Mouse (Mus musculus) midbrain, postnatal 0 days (tissue): ENCODE measurements around the gene Mtln. TPM values are rescaled to one million over a fixed set of nuclear protein-coding genes. Genes with fewer than 3 reads are reported as not detected.

Experiments used
- ATAC-seq: fragments of 200-750 bp; cut with Nextera tagmentation; 2 replicates; pipeline ENCODE4 v1.8.0; 2017; ENCODE audit warnings: moderate number of reproducible peaks, mild to moderate bottlenecking, moderate TSS enrichment, moderate library complexity; ENCODE audit not compliant: low FRiP score
- DNase-seq: peaks from one replicate; pipeline ENCODE4 v3.0.0-alpha.2; 2015; ENCODE audit warnings: low spot score
- H3K27ac ChIP-seq: fragments of 300-500 bp; sonication (generic); 2 replicates; pipeline ENCODE4 v1.5.1; 2014; ENCODE audit warnings: low read depth, mild to moderate bottlenecking, low read length, mixed read lengths
- H3K27me3 ChIP-seq: fragments of 300-500 bp; sonication (generic); 2 replicates; pipeline ENCODE4 v1.6.1; 2014; ENCODE audit warnings: low read length, control low read depth, mixed read lengths; ENCODE audit not compliant: insufficient read depth
- H3K36me3 ChIP-seq: fragments of 300-500 bp; sonication (generic); 2 replicates; pipeline ENCODE4 v1.6.1; 2014; ENCODE audit warnings: low read length, control low read depth, mixed read lengths; ENCODE audit not compliant: insufficient read depth
- H3K4me1 ChIP-seq: fragments of 300-500 bp; sonication (generic); 2 replicates; pipeline ENCODE4 v1.6.1; 2014; ENCODE audit warnings: mild to moderate bottlenecking, control low read depth, antibody characterized with exemption, low read length, mixed read lengths; ENCODE audit not compliant: insufficient read depth
- H3K4me2 ChIP-seq: fragments of 300-500 bp; sonication (generic); 2 replicates; pipeline ENCODE4 v1.6.1; 2014; ENCODE audit warnings: low read depth, mild to moderate bottlenecking, low read length, mixed read lengths; ENCODE audit not compliant: poor library complexity, severe bottlenecking
- H3K4me3 ChIP-seq: fragments of 300-500 bp; sonication (generic); 2 replicates; pipeline ENCODE4 v1.5.1; 2014; ENCODE audit warnings: low read depth, mild to moderate bottlenecking, low read length, moderate library complexity
- H3K9ac ChIP-seq: fragments of 300-500 bp; sonication (generic); replicated peaks from 2 replicates; pipeline ENCODE4 v1.6.1; 2014; ENCODE audit warnings: mild to moderate bottlenecking, low read length, moderate library complexity, mixed read lengths; ENCODE audit not compliant: poor library complexity, severe bottlenecking
- H3K9me3 ChIP-seq: fragments of 300-500 bp; sonication (generic); 2 replicates; pipeline ENCODE4 v1.6.1; 2016; ENCODE audit warnings: low read length, control low read depth
- CTCF ChIP-seq: IDR thresholded peaks from 2 replicates; pipeline ENCODE4 v1.5.1; 2016; ENCODE audit warnings: antibody characterized with exemption, mild to moderate bottlenecking
- WGBS: fragments of 180-500 bp; shearing (Covaris S2); extraction: QIAGEN DNeasy Blood & Tissue Kit; methylation state at CpG from one replicate; pipeline ENCODE4 v1.1.7; 2014; 5-methylcytosine and 5-hydroxymethylcytosine counted together
- polyA plus RNA-seq: library from polyadenylated mRNA; unstranded; fragments of >200 nt; fragmentation: Nextera tagmentation; extraction: Ambion mirVana; gene quantifications from 2 replicates; pipeline ENCODE4 v1.2.1, GENCODE M21; 2015
- total RNA-seq: library from RNA; depleted of rRNA; stranded (reverse); fragments of >200 nt; gene quantifications from 2 replicates; pipeline ENCODE4 v1.2.3, GENCODE M21; 2014; rRNA removed

The Mtln gene
- total RNA-seq (10.9 and 24.4 TPM in 2 replicates), polyA plus RNA-seq (56.6 and 63.0 TPM in 2 replicates)

- H3K4me3 ChIP-seq, result peak within 1 kb of the TSS; percentile 75
- H3K9ac ChIP-seq, result peak within 1 kb of the TSS; percentile 74
- DNase-seq (peak; percentile 96), ATAC-seq (peak; percentile 96)
- no peaks in the 10 kb centered on the region for H3K27me3 ChIP-seq
- peak within 1 kb of the TSS; percentile 53 for H3K4me2 ChIP-seq
- peak within 1 kb of the TSS; percentile 84 for H3K27ac ChIP-seq
- H3K36me3 ChIP-seq, result no peaks in the 10 kb centered on the region
- no peak for TF ChIP-seq CTCF
- no peaks in the 10 kb centered on the region for H3K9me3 ChIP-seq
- peaks cover 7% of the 10 kb centered on the region; the same call in 1 of the 2 replicates for H3K4me1 ChIP-seq
- WGBS, result 1% methylated on average over 37 of the region's 37 CpGs
These were observed at the start of gene Mtln for GRCm38 (mm10) chr2:127791919-127792603. Mtln (minus strand) TSS chr2:127792488.

DNA sequence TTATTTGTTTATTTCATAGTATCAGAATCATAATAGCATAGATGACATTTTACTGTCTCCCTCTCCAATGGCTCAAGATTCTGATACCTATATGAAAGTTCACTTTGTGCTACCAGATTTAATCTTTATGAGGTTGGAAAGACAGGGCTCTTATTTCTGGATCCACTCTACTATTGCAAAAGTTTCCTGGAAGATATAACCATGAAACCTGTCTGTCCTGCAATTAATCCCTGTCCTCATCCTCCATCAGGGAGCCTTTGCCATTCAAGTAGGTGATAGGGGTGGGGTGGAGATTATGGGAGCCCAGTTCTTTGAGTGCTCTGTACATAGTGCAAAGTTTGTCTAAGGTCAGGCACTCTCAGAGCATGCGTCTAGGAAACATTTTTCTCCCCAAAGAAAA lies 49.1 kb upstream of the Mtln start:
- ATAC-seq (no peak), DNase-seq (no peak)
- no peak overlapping the region for H3K4me3 ChIP-seq
- H3K4me2 ChIP-seq, result no peak overlapping the region
- H3K36me3 ChIP-seq, result no peaks in the 10 kb centered on the region
- H3K9me3 ChIP-seq, result no peaks in the 10 kb centered on the region
- TF ChIP-seq CTCF, result no peak
- 93% methylated on average over 1 of the region's 1 CpGs for WGBS
- H3K9ac ChIP-seq, result no peak overlapping the region
- H3K27ac ChIP-seq, result no peak overlapping the region
- no peaks in the 10 kb centered on the region for H3K4me1 ChIP-seq
- H3K27me3 ChIP-seq, result peaks cover 12% of the 10 kb centered on the region

DNA sequence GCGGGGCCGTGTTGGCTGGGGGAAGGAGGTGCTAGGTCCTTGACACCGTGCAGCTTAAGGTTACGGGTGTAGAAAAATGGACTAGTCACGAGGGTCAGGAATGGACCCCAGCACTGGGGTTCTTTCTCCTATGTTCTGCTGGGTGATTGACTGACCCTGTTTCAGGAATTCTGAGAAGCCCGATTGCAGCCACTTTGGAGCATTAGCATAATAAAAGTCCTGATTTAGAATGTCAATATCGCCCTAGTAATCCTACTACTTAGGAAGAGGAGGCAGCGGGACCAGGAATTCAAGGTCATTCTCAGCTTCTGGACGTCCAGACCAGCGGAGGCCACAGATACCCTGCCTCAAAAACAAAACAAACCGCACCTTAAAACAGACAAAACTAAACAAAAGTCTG lies 47.1 kb upstream of the Mtln start:
- Histone ChIP-seq H3K4me1 (no peaks in the 10 kb centered on the region), H3K4me2 (no peak overlapping the region), H3K27ac (no peak overlapping the region), H3K9me3 (no peaks in the 10 kb centered on the region), H3K27me3 (peaks cover 12% of the 10 kb centered on the region), H3K9ac (no peak overlapping the region), H3K36me3 (no peaks in the 10 kb centered on the region), H3K4me3 (no peak overlapping the region)
- WGBS, result 8% methylated on average over 11 of the region's 11 CpGs
- no peak for TF ChIP-seq CTCF
- ATAC-seq, result no peak
- DNase-seq, result no peak

- no peak within 1 kb of the TSS for H3K27ac ChIP-seq
- 68% methylated on average over 7 of the region's 7 CpGs for WGBS
- DNase-seq, result no peak
- no peaks in the 10 kb centered on the region for H3K36me3 ChIP-seq
- H3K9me3 ChIP-seq, result no peaks in the 10 kb centered on the region
- H3K4me3 ChIP-seq, result no peak within 1 kb of the TSS
- ATAC-seq, result no peak
- no peak within 1 kb of the TSS for H3K4me2 ChIP-seq
- no peaks in the 10 kb centered on the region for H3K4me1 ChIP-seq
- H3K9ac ChIP-seq, result no peak within 1 kb of the TSS
- no peak for TF ChIP-seq CTCF
- H3K27me3 ChIP-seq, result peaks cover 12% of the 10 kb centered on the region
These were observed 46.3 kb upstream of the Mtln start, which contains the start of gene Acoxl for GRCm38 (mm10) chr2:127838576-127838975. Acoxl (plus strand) TSS chr2:127838876.

GRCm38 (mm10) chr2:127832833-127833190 lies 40.5 kb upstream of the Mtln start:
- H3K36me3 ChIP-seq, result no peaks in the 10 kb centered on the region
- no peaks in the 10 kb centered on the region for H3K27me3 ChIP-seq
- H3K4me3 ChIP-seq, result no peak overlapping the region
- peak; percentile 71 for TF ChIP-seq CTCF
- H3K9me3 ChIP-seq, result no peaks in the 10 kb centered on the region
- H3K9ac ChIP-seq, result no peak overlapping the region
- DNase-seq (peak; percentile 50), ATAC-seq (no peak)
- no peak overlapping the region for H3K4me2 ChIP-seq
- no peak overlapping the region for H3K27ac ChIP-seq
- WGBS, result 8% methylated on average over 2 of the region's 2 CpGs
- H3K4me1 ChIP-seq, result no peaks in the 10 kb centered on the region

GRCm38 (mm10) chr2:127832103-127832832 lies 40.0 kb upstream of the Mtln start:
- H3K36me3 ChIP-seq, result no peaks in the 10 kb centered on the region
- no peak for DNase-seq
- TF ChIP-seq CTCF, result peak; percentile 5; the same call in 1 of the 2 replicates
- H3K27ac ChIP-seq, result no peak overlapping the region
- H3K4me2 ChIP-seq, result peak overlapping the region; percentile 92
- H3K4me1 ChIP-seq, result no peaks in the 10 kb centered on the region
- no peaks in the 10 kb centered on the region for H3K9me3 ChIP-seq
- peak overlapping the region; percentile 51 for H3K4me3 ChIP-seq
- H3K9ac ChIP-seq, result 0 out of 2 replicates have a peak overlapping the region, but pooled peaks have one; percentile 19
- no peaks in the 10 kb centered on the region for H3K27me3 ChIP-seq
- ATAC-seq, result peak; percentile 71
- WGBS, result 37% methylated on average over 11 of the region's 11 CpGs
